Mouse (Mus musculus) CH12.LX (cell line): ENCODE measurements around the gene Prss12.

Source experiments
- CHD2 ChIP-seq: IDR thresholded peaks from 2 replicates; pipeline ENCODE4 v1.6.1; 2011; ENCODE audit warnings: low read length, improper control_type of control experiment
- CTCF ChIP-seq, 2 experiments: IDR thresholded peaks in 1 of 2; conservative IDR thresholded peaks in 1 of 2; 2 replicates each; pipeline ENCODE4 v1.5.1; 2011 to 2012; ENCODE audit warnings: low read depth in 2 of 2, low read length in 2 of 2, improper control_type of control experiment in 1 of 2, inconsistent platforms in 1 of 2, mild to moderate bottlenecking in 1 of 2, moderate library complexity in 1 of 2
- EP300 ChIP-seq: IDR thresholded peaks from 2 replicates; pipeline ENCODE4 v1.6.1; 2011; ENCODE audit warnings: low read length, improper control_type of control experiment
- ETS1 ChIP-seq: conservative IDR thresholded peaks from 2 replicates; pipeline ENCODE4 v1.6.1; 2012; ENCODE audit warnings: low read depth, mild to moderate bottlenecking, inconsistent platforms, low read length, improper control_type of control experiment, moderate library complexity
- SIN3A ChIP-seq: IDR thresholded peaks from 2 replicates; pipeline ENCODE4 v1.6.1; 2012; ENCODE audit warnings: low read length, improper control_type of control experiment, inconsistent platforms

- TF ChIP-seq SIN3A = no peak
- TF ChIP-seq CTCF (conservative IDR thresholded peaks at IDR 0.05 in 1 of 2, IDR thresholded peaks at IDR 0.05 in 1 of 2; ENCODE audit: low read depth in 2 of 2, low read length in 2 of 2) = no peak
- no peak for TF ChIP-seq EP300
- TF ChIP-seq ETS1 = no peak
- no peak for TF ChIP-seq CHD2
Measured at GRCm38 (mm10) chr3:123498787-123499186, 52.1 kb downstream of the Prss12 start.
